Mouse (Mus musculus) midbrain, embryonic 14.5 days (tissue): ENCODE results near the gene Lrrc49. TPM values are rescaled to one million over a fixed set of nuclear protein-coding genes. Genes with fewer than 3 reads are reported as not detected.

Experiments used
- polyA plus RNA-seq: library from polyadenylated mRNA; unstranded; fragments of >200 nt; fragmentation: Nextera tagmentation; extraction: Ambion mirVana; gene quantifications from 2 replicates; pipeline ENCODE4 v1.2.1, GENCODE M21; 2014

Gene Lrrc49
- polyA plus RNA-seq, 1 experiment from 2014 or later, result 90.8 TPM

Other genes with a start within 250 kb of the Lrrc49 start
- gene Thsd4, start 166.1 kb downstream of the Lrrc49 start, polyA plus RNA-seq, result 3.4 and 5.6 TPM in 2 replicates
- gene Larp6, start 24.8 kb upstream of the Lrrc49 start, polyA plus RNA-seq, result 13.7 and 15.6 TPM in 2 replicates
- 5.3 and 13.8 TPM in 2 replicates for gene Uaca, start 106.4 kb upstream of the Lrrc49 start, polyA plus RNA-seq